Mouse (Mus musculus) forebrain, embryonic 16.5 days (tissue): ENCODE measurements around the gene Wbp2. TPM values are rescaled to one million over a fixed set of nuclear protein-coding genes. Genes with fewer than 3 reads are reported as not detected.

Source experiments
- ATAC-seq: fragments of 200-750 bp; cut with Nextera tagmentation; 2 replicates; pipeline ENCODE4 v1.8.0; 2017; ENCODE audit warnings: mild to moderate bottlenecking, moderate library complexity
- H3K27ac ChIP-seq: fragments of 300-500 bp; sonication (generic); 2 replicates; pipeline ENCODE4 v1.5.1; 2014; ENCODE audit warnings: low read length, control low read depth
- H3K27me3 ChIP-seq: fragments of 300-500 bp; sonication (generic); replicated peaks from 2 replicates; pipeline ENCODE4 v1.6.1; 2014; ENCODE audit warnings: low read length; ENCODE audit not compliant: control insufficient read depth, insufficient read depth
- H3K36me3 ChIP-seq: fragments of 300-500 bp; sonication (generic); 2 replicates; pipeline ENCODE4 v1.6.1; 2014; ENCODE audit not compliant: control insufficient read depth, insufficient read depth
- H3K4me1 ChIP-seq: fragments of 300-500 bp; sonication (generic); replicated peaks from 2 replicates; pipeline ENCODE4 v1.6.1; 2014; ENCODE audit warnings: low read length; ENCODE audit not compliant: control insufficient read depth, insufficient read depth
- H3K4me2 ChIP-seq: fragments of 300-500 bp; sonication (generic); 2 replicates; pipeline ENCODE4 v1.6.1; 2014; ENCODE audit warnings: mild to moderate bottlenecking, low read length, control low read depth
- H3K4me3 ChIP-seq: fragments of 300-500 bp; sonication (generic); replicated peaks from 2 replicates; pipeline ENCODE4 v1.5.1; 2014; ENCODE audit warnings: mild to moderate bottlenecking, low read length, control low read depth
- H3K9ac ChIP-seq: fragments of 300-500 bp; sonication (generic); replicated peaks from 2 replicates; pipeline ENCODE4 v1.6.1; 2014; ENCODE audit warnings: low read depth, low read length, control low read depth
- H3K9me3 ChIP-seq: fragments of 300-500 bp; sonication (generic); 2 replicates; pipeline ENCODE4 v1.6.1; 2016; ENCODE audit warnings: low read length; ENCODE audit not compliant: control insufficient read depth
- WGBS: fragments of 180-500 bp; shearing (Covaris S2); extraction: QIAGEN DNeasy Blood & Tissue Kit; methylation state at CpG from one replicate; pipeline ENCODE4 v1.1.7; 2014; 5-methylcytosine and 5-hydroxymethylcytosine counted together
- polyA plus RNA-seq: library from polyadenylated mRNA; unstranded; fragments of >200 nt; fragmentation: Nextera tagmentation; extraction: Ambion mirVana; gene quantifications from 2 replicates; pipeline ENCODE4 v1.2.1, GENCODE M21; 2015

Gene Wbp2
- polyA plus RNA-seq, 1 experiment from 2014 or later: 162 TPM

GRCm38 (mm10) chr11:116036671-116037070 is 50.1 kb downstream of the Wbp2 start:
- 93% methylated on average over 3 of the region's 3 CpGs for WGBS

GRCm38 (mm10) chr11:116034584-116034983 is 52.2 kb downstream of the Wbp2 start:
- H3K27me3 ChIP-seq: no peaks in the 10 kb centered on the region
- no peaks in the 10 kb centered on the region for H3K9me3 ChIP-seq
- H3K4me3 ChIP-seq: no peak overlapping the region
- no peak overlapping the region for H3K27ac ChIP-seq
- H3K4me2 ChIP-seq: no peak overlapping the region
- H3K36me3 ChIP-seq: peaks cover 3% of the 10 kb centered on the region; the same call in 1 of the 2 replicates
- H3K4me1 ChIP-seq: peaks cover 15% of the 10 kb centered on the region
- 95% methylated on average over 6 of the region's 6 CpGs for WGBS
- no peak for ATAC-seq
- H3K9ac ChIP-seq: no peak overlapping the region

More at GRCm38 (mm10) chr11:116036671-116037070, 50.1 kb downstream of the Wbp2 start:
- peaks cover 3% of the 10 kb centered on the region; the same call in 1 of the 2 replicates for H3K36me3 ChIP-seq
- no peak overlapping the region for H3K4me3 ChIP-seq
- no peak for ATAC-seq
- peaks cover 7% of the 10 kb centered on the region for H3K4me1 ChIP-seq
- no peaks in the 10 kb centered on the region for H3K27me3 ChIP-seq
- H3K9ac ChIP-seq: no peak overlapping the region
- H3K27ac ChIP-seq: no peak overlapping the region
- no peak overlapping the region for H3K4me2 ChIP-seq
- H3K9me3 ChIP-seq: no peaks in the 10 kb centered on the region

- WGBS: 25% methylated on average over 14 of the region's 14 CpGs
- Histone ChIP-seq H3K9ac (peak overlapping the region; percentile 96), H3K4me1 (peaks cover 18% of the 10 kb centered on the region), H3K27ac (peak overlapping the region; percentile 99), H3K36me3 (no peaks in the 10 kb centered on the region), H3K9me3 (no peaks in the 10 kb centered on the region), H3K4me3 (peak overlapping the region; percentile 69), H3K4me2 (peak overlapping the region; percentile 76), H3K27me3 (no peaks in the 10 kb centered on the region)
- peak; percentile 1; the same call in 1 of the 2 replicates for ATAC-seq
Observed at GRCm38 (mm10) chr11:116030898-116031845, 55.6 kb downstream of the Wbp2 start.

GRCm38 (mm10) chr11:116030088-116030897 is 56.5 kb downstream of the Wbp2 start, which contains the start of gene Unk:
Gene Unk (plus strand): TSS chr11:116030322.
- H3K4me2 ChIP-seq: peak within 1 kb of the TSS; percentile 76
- WGBS: under 1% methylated on average over 62 of the region's 67 CpGs
- H3K27me3 ChIP-seq: no peaks in the 10 kb centered on the region
- peak within 1 kb of the TSS; percentile 96 for H3K9ac ChIP-seq
- H3K4me3 ChIP-seq: peak within 1 kb of the TSS; percentile 69
- no peaks in the 10 kb centered on the region for H3K9me3 ChIP-seq
- H3K36me3 ChIP-seq: no peaks in the 10 kb centered on the region
- ATAC-seq: peak; percentile 96
- peak within 1 kb of the TSS; percentile 99 for H3K27ac ChIP-seq
- H3K4me1 ChIP-seq: peaks cover 18% of the 10 kb centered on the region

GRCm38 (mm10) chr11:116029086-116029865 is 57.5 kb downstream of the Wbp2 start:
- Histone ChIP-seq H3K27me3 (no peaks in the 10 kb centered on the region), H3K27ac (0 out of 2 replicates have a peak overlapping the region, but pooled peaks have one; percentile 10), H3K9me3 (no peaks in the 10 kb centered on the region), H3K9ac (peak overlapping the region; percentile 49), H3K4me3 (peak overlapping the region; percentile 69), H3K4me1 (peaks cover 18% of the 10 kb centered on the region), H3K36me3 (no peaks in the 10 kb centered on the region), H3K4me2 (peak overlapping the region; percentile 56)
- 86% methylated on average over 6 of the region's 6 CpGs for WGBS
- no peak for ATAC-seq

Other genes starting within 250 kb of the Wbp2 start
- 0.18 TPM in 1 of 2 replicates, not detected in the other for gene Myo15b, start 228.6 kb downstream of the Wbp2 start, polyA plus RNA-seq
- gene Smim5, start 187.0 kb downstream of the Wbp2 start, polyA plus RNA-seq: 1.2 and 1.8 TPM in 2 replicates
- gene Smim6, start 175.0 kb downstream of the Wbp2 start, polyA plus RNA-seq: 0.93 and 0.95 TPM in 2 replicates
- gene Sap30bp, start 153.7 kb downstream of the Wbp2 start, polyA plus RNA-seq: 56.2 and 60.7 TPM in 2 replicates
- gene Recql5, start 153.5 kb downstream of the Wbp2 start, polyA plus RNA-seq: 25.6 and 26.0 TPM in 2 replicates
- 0.67 and 0.80 TPM in 2 replicates for gene Itgb4, start 112.3 kb downstream of the Wbp2 start, polyA plus RNA-seq
- gene Galk1, start 74.3 kb downstream of the Wbp2 start, polyA plus RNA-seq: 61.3 and 64.2 TPM in 2 replicates
- gene H3f3b, start 59.0 kb downstream of the Wbp2 start, polyA plus RNA-seq: 2,318 and 2,532 TPM in 2 replicates
- gene Unk, start 56.7 kb downstream of the Wbp2 start, polyA plus RNA-seq: 37.6 and 42.1 TPM in 2 replicates
- 0.60 and 0.62 TPM in 2 replicates for gene Unc13d, start 9.0 kb downstream of the Wbp2 start, polyA plus RNA-seq
- 6.6 and 8.7 TPM in 2 replicates for gene Trim47, start 40.2 kb upstream of the Wbp2 start, polyA plus RNA-seq
- 2.0 TPM in 2 replicates for gene Trim65, start 44.1 kb upstream of the Wbp2 start, polyA plus RNA-seq
- 65.3 and 75.2 TPM in 2 replicates for gene Mrpl38, start 51.9 kb upstream of the Wbp2 start, polyA plus RNA-seq
- 77.4 and 87.4 TPM in 2 replicates for gene Fbf1, start 81.2 kb upstream of the Wbp2 start, polyA plus RNA-seq
- gene Ten1, start 111.9 kb upstream of the Wbp2 start, polyA plus RNA-seq: 69.9 and 92.8 TPM in 2 replicates
- gene Acox1, start 112.0 kb upstream of the Wbp2 start, polyA plus RNA-seq: 62.8 and 63.3 TPM in 2 replicates
- 0.32 and 0.39 TPM in 2 replicates for gene Evpl, start 151.1 kb upstream of the Wbp2 start, polyA plus RNA-seq
- gene Srp68, start 187.2 kb upstream of the Wbp2 start, polyA plus RNA-seq: 64.1 and 72.0 TPM in 2 replicates
- 0.10 and 0.14 TPM in 2 replicates for gene Galr2, start 193.9 kb upstream of the Wbp2 start, polyA plus RNA-seq
- gene Exoc7, start 220.2 kb upstream of the Wbp2 start, polyA plus RNA-seq: 114 and 116 TPM in 2 replicates
- 6.6 and 7.0 TPM in 2 replicates for gene Foxj1, start 248.4 kb upstream of the Wbp2 start, polyA plus RNA-seq